Mouse (Mus musculus): ENCODE data around the gene Mettl7a3.

Gene Mettl7a3

GRCm38 (mm10) chr15:100379658-100380057 lies 44.9 kb downstream of the Mettl7a3 start:
- in situ Hi-C loops (cut with MboI; ENCODE audit: unreplicated experiment in 2 of 2) = loop anchor here in 1 of 2 experiments (10.0 kb wide), 1 partner anchor 65 kb away; no protein-coding TSS in a partner anchor

- in situ Hi-C loops (cut with MboI; ENCODE audit: unreplicated experiment in 2 of 2) = loop anchor here in 1 of 2 experiments (10.0 kb wide), 1 partner anchor 65 kb away; no protein-coding TSS in a partner anchor
Measured at GRCm38 (mm10) chr15:100380104-100380503, 45.4 kb downstream of the Mettl7a3 start.

- in situ Hi-C loops (cut with MboI; ENCODE audit: unreplicated experiment in 2 of 2) = loop anchor here in 1 of 2 experiments (10.0 kb wide), 1 partner anchor 59 kb away; no protein-coding TSS in a partner anchor
Measured at GRCm38 (mm10) chr15:100385705-100386104, 51.0 kb downstream of the Mettl7a3 start.

GRCm38 (mm10) chr15:100387544-100388223 lies 53.0 kb downstream of the Mettl7a3 start:
- in situ Hi-C loops (cut with MboI; ENCODE audit: unreplicated experiment in 2 of 2) = loop anchor here in 1 of 2 experiments (10.0 kb wide), 1 partner anchor 57 kb away; no protein-coding TSS in a partner anchor

GRCm38 (mm10) chr15:100388224-100388835 lies 53.6 kb downstream of the Mettl7a3 start:
- in situ Hi-C loops (cut with MboI; ENCODE audit: unreplicated experiment in 2 of 2) = loop anchor here in 1 of 2 experiments (10.0 kb wide), 1 partner anchor 56 kb away; no protein-coding TSS in a partner anchor

- in situ Hi-C loops (cut with MboI; ENCODE audit: unreplicated experiment in 2 of 2) = loop anchor here in 1 of 2 experiments (10.0 kb wide), 1 partner anchor 56 kb away; no protein-coding TSS in a partner anchor
Measured at GRCm38 (mm10) chr15:100388886-100389285, 54.2 kb downstream of the Mettl7a3 start.

Data from v-Abl transformed pro-B cells (cell line).